Mouse (Mus musculus): ENCODE measurements around the gene Hrh1. TPM values are rescaled to one million over a fixed set of nuclear protein-coding genes. Genes with fewer than 3 reads are reported as not detected.

Gene Hrh1
- polyA plus RNA-seq, 1 experiment from 2014 or later = 0.97 TPM

- Histone ChIP-seq H3K36me3 (no peaks in the 10 kb centered on the region), H3K4me1 (replicated peaks) (no peaks in the 10 kb centered on the region), H3K27me3 (replicated peaks) (no peaks in the 10 kb centered on the region), H3K9ac (no peak overlapping the region), H3K9me3 (no peaks in the 10 kb centered on the region), H3K4me2 (replicated peaks) (no peak overlapping the region), H3K4me3 (replicated peaks) (no peak overlapping the region), H3K27ac (no peak overlapping the region)
- 50% methylated on average over 10 of the region's 10 CpGs for WGBS
- no peak for ATAC-seq
These were observed 43.2 kb downstream of the Hrh1 start for GRCm38 (mm10) chr6:114440788-114441453.

- Histone ChIP-seq H3K4me3 (replicated peaks) (no peak overlapping the region), H3K9ac (no peak overlapping the region), H3K27ac (no peak overlapping the region), H3K27me3 (replicated peaks) (no peaks in the 10 kb centered on the region), H3K4me1 (replicated peaks) (no peaks in the 10 kb centered on the region), H3K36me3 (no peaks in the 10 kb centered on the region), H3K9me3 (no peaks in the 10 kb centered on the region), H3K4me2 (replicated peaks) (no peak overlapping the region)
- ATAC-seq = no peak
- 67% methylated on average over 1 of the region's 1 CpGs for WGBS
These were observed 46.6 kb downstream of the Hrh1 start for GRCm38 (mm10) chr6:114444247-114444844.

- H3K27me3 ChIP-seq (replicated peaks) = no peaks in the 10 kb centered on the region
- 60% methylated on average over 3 of the region's 3 CpGs for WGBS
- H3K9me3 ChIP-seq = no peaks in the 10 kb centered on the region
- H3K9ac ChIP-seq = no peak overlapping the region
- H3K36me3 ChIP-seq = no peaks in the 10 kb centered on the region
- H3K4me2 ChIP-seq (replicated peaks) = no peak overlapping the region
- H3K4me3 ChIP-seq (replicated peaks) = no peak overlapping the region
- ATAC-seq = no peak
- no peaks in the 10 kb centered on the region for H3K4me1 ChIP-seq (replicated peaks)
- no peak overlapping the region for H3K27ac ChIP-seq
These were observed 47.2 kb downstream of the Hrh1 start for GRCm38 (mm10) chr6:114444976-114445375.

- Histone ChIP-seq H3K27me3 (replicated peaks) (no peaks in the 10 kb centered on the region), H3K4me2 (replicated peaks) (no peak overlapping the region), H3K9ac (no peak overlapping the region), H3K27ac (no peak overlapping the region), H3K36me3 (no peaks in the 10 kb centered on the region), H3K4me3 (replicated peaks) (no peak overlapping the region), H3K4me1 (replicated peaks) (0 out of 2 replicates have a peak, but pooled peaks cover 4% of the 10 kb centered on the region), H3K9me3 (no peaks in the 10 kb centered on the region)
- WGBS = 71% methylated on average over 9 of the region's 9 CpGs
- no peak for ATAC-seq
These were observed 51.2 kb downstream of the Hrh1 start for GRCm38 (mm10) chr6:114448888-114449287.

- H3K4me1 ChIP-seq (replicated peaks) = peaks cover 9% of the 10 kb centered on the region; the same call in 1 of the 2 replicates
- no peak overlapping the region for H3K9ac ChIP-seq
- H3K4me3 ChIP-seq (replicated peaks) = no peak overlapping the region
- no peak for ATAC-seq
- H3K36me3 ChIP-seq = no peaks in the 10 kb centered on the region
- WGBS = 91% methylated on average over 4 of the region's 4 CpGs
- H3K9me3 ChIP-seq = no peaks in the 10 kb centered on the region
- H3K4me2 ChIP-seq (replicated peaks) = no peak overlapping the region
- no peak overlapping the region for H3K27ac ChIP-seq
- H3K27me3 ChIP-seq (replicated peaks) = no peaks in the 10 kb centered on the region
These were observed 57.5 kb downstream of the Hrh1 start for GRCm38 (mm10) chr6:114455267-114455666.

GRCm38 (mm10) chr6:114456255-114457042 lies 58.7 kb downstream of the Hrh1 start:
- Histone ChIP-seq H3K9ac (no peak overlapping the region), H3K4me2 (replicated peaks) (no peak overlapping the region), H3K9me3 (no peaks in the 10 kb centered on the region), H3K27me3 (replicated peaks) (no peaks in the 10 kb centered on the region), H3K36me3 (no peaks in the 10 kb centered on the region), H3K4me1 (replicated peaks) (peaks cover 5% of the 10 kb centered on the region; the same call in 1 of the 2 replicates), H3K4me3 (replicated peaks) (no peak overlapping the region), H3K27ac (no peak overlapping the region)
- WGBS = 42% methylated on average over 12 of the region's 12 CpGs
- ATAC-seq = no peak

- 83% methylated on average over 3 of the region's 3 CpGs for WGBS
- ATAC-seq = no peak
- H3K4me1 ChIP-seq (replicated peaks) = peaks cover 5% of the 10 kb centered on the region; the same call in 1 of the 2 replicates
- H3K36me3 ChIP-seq = no peaks in the 10 kb centered on the region
- H3K4me3 ChIP-seq (replicated peaks) = no peak overlapping the region
- H3K4me2 ChIP-seq (replicated peaks) = no peak overlapping the region
- no peak overlapping the region for H3K27ac ChIP-seq
- no peak overlapping the region for H3K9ac ChIP-seq
- H3K9me3 ChIP-seq = no peaks in the 10 kb centered on the region
- H3K27me3 ChIP-seq (replicated peaks) = no peaks in the 10 kb centered on the region
These were observed 59.6 kb downstream of the Hrh1 start for GRCm38 (mm10) chr6:114457299-114457698.

GRCm38 (mm10) chr6:114458191-114458590 lies 60.5 kb downstream of the Hrh1 start:
- Histone ChIP-seq H3K4me2 (replicated peaks) (no peak overlapping the region), H3K4me3 (replicated peaks) (no peak overlapping the region), H3K9ac (no peak overlapping the region), H3K27me3 (replicated peaks) (no peaks in the 10 kb centered on the region), H3K36me3 (no peaks in the 10 kb centered on the region), H3K4me1 (replicated peaks) (peaks cover 5% of the 10 kb centered on the region; the same call in 1 of the 2 replicates), H3K9me3 (no peaks in the 10 kb centered on the region), H3K27ac (no peak overlapping the region)
- WGBS = 79% methylated on average over 5 of the region's 5 CpGs
- peak; percentile 76 for ATAC-seq

- no peaks in the 10 kb centered on the region for H3K27me3 ChIP-seq (replicated peaks)
- no peak overlapping the region for H3K9ac ChIP-seq
- H3K4me1 ChIP-seq (replicated peaks) = peaks cover 5% of the 10 kb centered on the region; the same call in 1 of the 2 replicates
- ATAC-seq = no peak
- H3K4me3 ChIP-seq (replicated peaks) = no peak overlapping the region
- H3K36me3 ChIP-seq = no peaks in the 10 kb centered on the region
- 82% methylated on average over 2 of the region's 2 CpGs for WGBS
- no peak overlapping the region for H3K27ac ChIP-seq
- no peaks in the 10 kb centered on the region for H3K9me3 ChIP-seq
- H3K4me2 ChIP-seq (replicated peaks) = no peak overlapping the region
These were observed 62.2 kb downstream of the Hrh1 start for GRCm38 (mm10) chr6:114459969-114460368.

GRCm38 (mm10) chr6:114461536-114461935 lies 63.8 kb downstream of the Hrh1 start:
- H3K27ac ChIP-seq = no peak overlapping the region
- no peak for ATAC-seq

GRCm38 (mm10) chr6:114462747-114463146 lies 65.0 kb downstream of the Hrh1 start:
- Histone ChIP-seq H3K4me1 (replicated peaks) (peaks cover 5% of the 10 kb centered on the region; the same call in 1 of the 2 replicates), H3K27me3 (replicated peaks) (no peaks in the 10 kb centered on the region), H3K4me2 (replicated peaks) (no peak overlapping the region), H3K9me3 (no peaks in the 10 kb centered on the region), H3K36me3 (no peaks in the 10 kb centered on the region), H3K4me3 (replicated peaks) (no peak overlapping the region), H3K9ac (no peak overlapping the region), H3K27ac (no peak overlapping the region)
- WGBS = 32% methylated on average over 4 of the region's 4 CpGs
- no peak for ATAC-seq

More at GRCm38 (mm10) chr6:114461536-114461935, 63.8 kb downstream of the Hrh1 start:
- H3K9me3 ChIP-seq = no peaks in the 10 kb centered on the region
- no peak overlapping the region for H3K4me2 ChIP-seq (replicated peaks)
- H3K27me3 ChIP-seq (replicated peaks) = no peaks in the 10 kb centered on the region
- no peak overlapping the region for H3K4me3 ChIP-seq (replicated peaks)
- H3K4me1 ChIP-seq (replicated peaks) = peaks cover 5% of the 10 kb centered on the region; the same call in 1 of the 2 replicates
- H3K9ac ChIP-seq = no peak overlapping the region
- H3K36me3 ChIP-seq = no peaks in the 10 kb centered on the region

GRCm38 (mm10) chr6:114473541-114473940 lies 75.8 kb downstream of the Hrh1 start:
- WGBS = 74% methylated on average over 5 of the region's 5 CpGs
- Histone ChIP-seq H3K9me3 (no peaks in the 10 kb centered on the region), H3K4me1 (replicated peaks) (no peaks in the 10 kb centered on the region), H3K9ac (no peak overlapping the region), H3K36me3 (no peaks in the 10 kb centered on the region), H3K27ac (no peak overlapping the region), H3K4me2 (replicated peaks) (no peak overlapping the region), H3K27me3 (replicated peaks) (no peaks in the 10 kb centered on the region), H3K4me3 (replicated peaks) (no peak overlapping the region)
- no peak for ATAC-seq
